Mouse (Mus musculus) stomach, postnatal 0 days (tissue): ENCODE data around the gene Gdi2.
"Not testable (repeated sequence)": the region's sequence is repeated elsewhere in the genome, so short reads cannot be mapped to it uniquely, and the experiment has no call there.

Source experiments
- CTCF ChIP-seq: IDR thresholded peaks from 2 replicates; pipeline ENCODE4 v1.5.1; 2016; ENCODE audit warnings: antibody characterized with exemption, low read depth, mild to moderate bottlenecking, moderate library complexity
- EP300 ChIP-seq: optimal IDR thresholded peaks from 2 replicates; pipeline ENCODE3; 2016; ENCODE audit warnings: antibody characterized with exemption

DNA sequence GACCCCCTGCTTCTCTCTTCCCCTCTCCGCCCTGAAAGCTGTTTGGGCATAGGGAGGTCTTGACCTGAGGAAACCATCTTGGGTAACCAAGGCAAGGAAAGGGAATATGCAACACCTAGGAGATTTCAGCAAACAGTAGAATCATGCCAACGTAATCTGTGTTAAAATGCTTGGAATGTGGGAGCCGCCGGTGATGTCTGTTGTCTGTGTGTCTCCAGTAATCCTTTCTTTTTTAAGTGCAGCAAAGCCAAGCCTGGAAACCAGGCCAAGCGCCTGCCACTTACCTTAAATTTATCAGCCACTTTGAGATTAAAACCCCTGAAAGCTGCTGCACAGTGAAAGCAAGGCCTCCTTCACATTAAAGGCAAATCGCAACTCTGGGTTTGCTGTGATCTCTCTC, 36.8 kb upstream of the Gdi2 start:
- not testable (repeated sequence) for TF ChIP-seq CTCF, EP300
